Mouse (Mus musculus) spleen, postnatal 0 days (tissue): ENCODE results near the gene Slc20a1. TPM values are rescaled to one million over a fixed set of nuclear protein-coding genes. Genes with fewer than 3 reads are reported as not detected.

Experiments
- polyA plus RNA-seq: library from polyadenylated mRNA; unstranded; fragments of >200 nt; fragmentation: Nextera tagmentation; extraction: Ambion mirVana; gene quantifications from 2 replicates; pipeline ENCODE4 v1.2.1, GENCODE M21; 2015

Slc20a1 gene
- polyA plus RNA-seq: 35.1 and 38.7 TPM in 2 replicates

GRCm38 (mm10) chr2:129198436-129199327 is at the start of gene Slc20a1:
TSS of gene Slc20a1 (plus strand) at chr2:129198764.

Other genes starting within 250 kb of the Slc20a1 start
- gene Zc3h6, start 231.4 kb upstream of the Slc20a1 start, polyA plus RNA-seq: 2.5 and 2.6 TPM in 2 replicates
- gene Gm10762, start 231.0 kb upstream of the Slc20a1 start, polyA plus RNA-seq: 9.1 and 10.8 TPM in 2 replicates
- gene Vinac1, start 150.6 kb upstream of the Slc20a1 start, polyA plus RNA-seq: 0.02 TPM in 1 of 2 replicates, not detected in the other
- 2.5 and 3.0 TPM in 2 replicates for gene Ttl, start 132.8 kb upstream of the Slc20a1 start, polyA plus RNA-seq
- 16.9 and 18.4 TPM in 2 replicates for gene Polr1b, start 97.8 kb upstream of the Slc20a1 start, polyA plus RNA-seq
- 11.2 and 15.4 TPM in 2 replicates for gene Chchd5, start 69.1 kb upstream of the Slc20a1 start, polyA plus RNA-seq
- gene Ckap2l, start 98.4 kb downstream of the Slc20a1 start, polyA plus RNA-seq: 25.4 and 26.7 TPM in 2 replicates
- 0.75 and 0.81 TPM in 2 replicates for gene Il1a, start 111.2 kb downstream of the Slc20a1 start, polyA plus RNA-seq
- gene Il1b, start 172.4 kb downstream of the Slc20a1 start, polyA plus RNA-seq: 8.8 and 9.2 TPM in 2 replicates